Mouse (Mus musculus) neural tube, embryonic 15.5 days (tissue): ENCODE measurements around the gene Smim14. TPM values are rescaled to one million over a fixed set of nuclear protein-coding genes. Genes with fewer than 3 reads are reported as not detected.

Experiments used
- ATAC-seq: fragments of 200-750 bp; cut with Nextera tagmentation; 2 replicates; pipeline ENCODE4 v1.8.0; 2017; ENCODE audit warnings: mild to moderate bottlenecking, moderate TSS enrichment, moderate library complexity; ENCODE audit not compliant: low FRiP score
- H3K27ac ChIP-seq: fragments of 300-500 bp; sonication (generic); replicated peaks from 2 replicates; pipeline ENCODE4 v1.5.1; 2015; ENCODE audit warnings: mild to moderate bottlenecking, inconsistent platforms
- H3K27me3 ChIP-seq: fragments of 300-500 bp; sonication (generic); replicated peaks from 2 replicates; pipeline ENCODE4 v1.6.1; 2015; ENCODE audit warnings: inconsistent platforms
- H3K36me3 ChIP-seq: fragments of 300-500 bp; sonication (generic); 2 replicates; pipeline ENCODE4 v1.6.1; 2015; ENCODE audit warnings: inconsistent platforms
- H3K4me1 ChIP-seq: fragments of 300-500 bp; sonication (generic); 2 replicates; pipeline ENCODE4 v1.6.1; 2015; ENCODE audit warnings: inconsistent platforms
- H3K4me2 ChIP-seq: fragments of 300-500 bp; sonication (generic); 2 replicates; pipeline ENCODE4 v1.6.1; 2015; ENCODE audit warnings: inconsistent platforms, mild to moderate bottlenecking, moderate library complexity
- H3K4me3 ChIP-seq: fragments of 300-500 bp; sonication (generic); replicated peaks from 2 replicates; pipeline ENCODE4 v1.5.1; 2015; ENCODE audit warnings: mild to moderate bottlenecking, inconsistent platforms
- H3K9ac ChIP-seq: fragments of 300-500 bp; sonication (generic); replicated peaks from 2 replicates; pipeline ENCODE4 v1.6.1; 2015; ENCODE audit warnings: mild to moderate bottlenecking, inconsistent platforms
- H3K9me3 ChIP-seq: fragments of 300-500 bp; sonication (generic); replicated peaks from 2 replicates; pipeline ENCODE4 v1.6.1; 2016; ENCODE audit warnings: inconsistent platforms
- WGBS: fragments of 180-500 bp; shearing (Covaris S2); methylation state at CpG from one replicate; pipeline ENCODE4 v1.1.7; 2015; ENCODE audit warnings: mixed read lengths; 5-methylcytosine and 5-hydroxymethylcytosine counted together
- polyA plus RNA-seq: library from polyadenylated mRNA; unstranded; fragments of >200 nt; fragmentation: Nextera tagmentation; extraction: Ambion mirVana; gene quantifications from 2 replicates; pipeline ENCODE4 v1.2.1, GENCODE M21; 2015

Smim14 gene
- polyA plus RNA-seq: 187 and 197 TPM in 2 replicates

- Histone ChIP-seq H3K36me3 (no peaks in the 10 kb centered on the region), H3K4me3 (peak within 1 kb of the TSS; percentile 92), H3K4me1 (peaks cover 21% of the 10 kb centered on the region), H3K9me3 (no peaks in the 10 kb centered on the region), H3K27me3 (no peaks in the 10 kb centered on the region), H3K27ac (peak within 1 kb of the TSS; percentile 98), H3K4me2 (peak within 1 kb of the TSS; percentile 65), H3K9ac (peak within 1 kb of the TSS; percentile 89)
- WGBS: under 1% methylated on average over 62 of the region's 66 CpGs
- ATAC-seq: peak; percentile 95
These were observed at the start of gene Smim14, which contains the start of gene Ube2k for GRCm38 (mm10) chr5:65536751-65537419. Smim14 (minus strand) TSS chr5:65537184. Ube2k (plus strand) TSS chr5:65537233.

GRCm38 (mm10) chr5:65586291-65586690 lies 49.3 kb upstream of the Smim14 start:
- no peak overlapping the region for H3K27ac ChIP-seq
- H3K36me3 ChIP-seq: 0 out of 2 replicates have a peak, but pooled peaks cover 8% of the 10 kb centered on the region
- H3K27me3 ChIP-seq: no peaks in the 10 kb centered on the region
- H3K4me1 ChIP-seq: no peaks in the 10 kb centered on the region
- WGBS: 88% methylated on average over 5 of the region's 5 CpGs
- no peak for ATAC-seq
- no peak overlapping the region for H3K4me3 ChIP-seq
- no peak overlapping the region for H3K9ac ChIP-seq
- no peak overlapping the region for H3K4me2 ChIP-seq
- H3K9me3 ChIP-seq: no peaks in the 10 kb centered on the region

- no peak for ATAC-seq
- Histone ChIP-seq H3K9ac (no peak overlapping the region), H3K36me3 (0 out of 2 replicates have a peak, but pooled peaks cover 4% of the 10 kb centered on the region), H3K4me3 (no peak overlapping the region), H3K9me3 (no peaks in the 10 kb centered on the region), H3K27ac (no peak overlapping the region), H3K4me1 (no peaks in the 10 kb centered on the region), H3K4me2 (no peak overlapping the region), H3K27me3 (no peaks in the 10 kb centered on the region)
- 90% methylated on average over 3 of the region's 3 CpGs for WGBS
These were observed 41.6 kb upstream of the Smim14 start for GRCm38 (mm10) chr5:65578545-65578944.

GRCm38 (mm10) chr5:65575896-65576295 lies 38.9 kb upstream of the Smim14 start:
- Histone ChIP-seq H3K4me3 (no peak overlapping the region), H3K36me3 (peaks cover 12% of the 10 kb centered on the region; the same call in 1 of the 2 replicates), H3K9me3 (no peaks in the 10 kb centered on the region), H3K9ac (no peak overlapping the region), H3K4me2 (no peak overlapping the region), H3K4me1 (no peaks in the 10 kb centered on the region), H3K27me3 (no peaks in the 10 kb centered on the region), H3K27ac (no peak overlapping the region)
- WGBS: 82% methylated on average over 2 of the region's 2 CpGs
- ATAC-seq: no peak

GRCm38 (mm10) chr5:65574876-65575275 lies 37.9 kb upstream of the Smim14 start:
- Histone ChIP-seq H3K27me3 (no peaks in the 10 kb centered on the region), H3K9me3 (no peaks in the 10 kb centered on the region), H3K4me2 (no peak overlapping the region), H3K27ac (no peak overlapping the region), H3K36me3 (peaks cover 8% of the 10 kb centered on the region; the same call in 1 of the 2 replicates), H3K9ac (no peak overlapping the region), H3K4me3 (no peak overlapping the region), H3K4me1 (no peaks in the 10 kb centered on the region)
- WGBS: 91% methylated on average over 2 of the region's 2 CpGs
- no peak for ATAC-seq

GRCm38 (mm10) chr5:65565486-65565885 lies 28.5 kb upstream of the Smim14 start:
- H3K4me1 ChIP-seq: peaks cover 9% of the 10 kb centered on the region
- H3K4me2 ChIP-seq: no peak overlapping the region
- no peaks in the 10 kb centered on the region for H3K36me3 ChIP-seq
- no peak for ATAC-seq
- H3K4me3 ChIP-seq: no peak overlapping the region
- H3K9ac ChIP-seq: no peak overlapping the region
- no peak overlapping the region for H3K27ac ChIP-seq
- no peaks in the 10 kb centered on the region for H3K27me3 ChIP-seq
- 82% methylated on average over 2 of the region's 2 CpGs for WGBS
- no peaks in the 10 kb centered on the region for H3K9me3 ChIP-seq

- Histone ChIP-seq H3K36me3 (no peaks in the 10 kb centered on the region), H3K27ac (peak overlapping the region; percentile 18; the same call in 1 of the 2 replicates), H3K9me3 (no peaks in the 10 kb centered on the region), H3K4me1 (peaks cover 9% of the 10 kb centered on the region), H3K9ac (no peak overlapping the region), H3K27me3 (no peaks in the 10 kb centered on the region), H3K4me3 (no peak overlapping the region), H3K4me2 (no peak overlapping the region)
- ATAC-seq: peak; percentile 41; the same call in 1 of the 2 replicates
- 24% methylated on average over 17 of the region's 20 CpGs for WGBS
These were observed 24.3 kb upstream of the Smim14 start for GRCm38 (mm10) chr5:65561125-65561893.

GRCm38 (mm10) chr5:65557109-65557508 lies 20.1 kb upstream of the Smim14 start:
- Histone ChIP-seq H3K9ac (no peak overlapping the region), H3K27me3 (no peaks in the 10 kb centered on the region), H3K27ac (no peak overlapping the region), H3K4me2 (no peak overlapping the region), H3K4me3 (no peak overlapping the region), H3K9me3 (no peaks in the 10 kb centered on the region), H3K36me3 (no peaks in the 10 kb centered on the region), H3K4me1 (peaks cover 9% of the 10 kb centered on the region)
- ATAC-seq: no peak

GRCm38 (mm10) chr5:65549677-65550076 lies 12.7 kb upstream of the Smim14 start:
- WGBS: 100% methylated on average over 1 of the region's 1 CpGs
- Histone ChIP-seq H3K27ac (no peak overlapping the region), H3K4me2 (no peak overlapping the region), H3K36me3 (no peaks in the 10 kb centered on the region; the same call in 1 of the 2 replicates), H3K9ac (no peak overlapping the region), H3K4me1 (peaks cover 15% of the 10 kb centered on the region; the same call in 1 of the 2 replicates), H3K4me3 (no peak overlapping the region), H3K9me3 (no peaks in the 10 kb centered on the region), H3K27me3 (no peaks in the 10 kb centered on the region)
- no peak for ATAC-seq

- H3K4me2 ChIP-seq: no peak overlapping the region
- H3K9me3 ChIP-seq: no peaks in the 10 kb centered on the region
- 88% methylated on average over 2 of the region's 2 CpGs for WGBS
- ATAC-seq: no peak
- H3K27me3 ChIP-seq: no peaks in the 10 kb centered on the region
- H3K4me1 ChIP-seq: peaks cover 6% of the 10 kb centered on the region; the same call in 1 of the 2 replicates
- H3K36me3 ChIP-seq: no peaks in the 10 kb centered on the region
- H3K27ac ChIP-seq: no peak overlapping the region
- H3K9ac ChIP-seq: no peak overlapping the region
- no peak overlapping the region for H3K4me3 ChIP-seq
These were observed 7.6 kb upstream of the Smim14 start for GRCm38 (mm10) chr5:65544616-65545015.

GRCm38 (mm10) chr5:65543491-65543890 lies 6.5 kb upstream of the Smim14 start:
- H3K9me3 ChIP-seq: no peaks in the 10 kb centered on the region
- H3K27ac ChIP-seq: no peak overlapping the region
- H3K4me2 ChIP-seq: no peak overlapping the region
- 100% methylated on average over 1 of the region's 1 CpGs for WGBS
- H3K27me3 ChIP-seq: no peaks in the 10 kb centered on the region
- no peaks in the 10 kb centered on the region for H3K36me3 ChIP-seq
- peaks cover 12% of the 10 kb centered on the region for H3K4me1 ChIP-seq
- no peak overlapping the region for H3K4me3 ChIP-seq
- H3K9ac ChIP-seq: no peak overlapping the region
- no peak for ATAC-seq

- Histone ChIP-seq H3K9ac (no peak overlapping the region), H3K27me3 (no peaks in the 10 kb centered on the region), H3K27ac (no peak overlapping the region), H3K36me3 (no peaks in the 10 kb centered on the region), H3K4me2 (no peak overlapping the region), H3K4me3 (no peak overlapping the region), H3K9me3 (no peaks in the 10 kb centered on the region), H3K4me1 (peaks cover 12% of the 10 kb centered on the region)
- 85% methylated on average over 3 of the region's 3 CpGs for WGBS
- ATAC-seq: no peak
These were observed 4.9 kb upstream of the Smim14 start for GRCm38 (mm10) chr5:65541889-65542288.
